Mouse (Mus musculus): ENCODE results near the gene Zfp629.
A peak's percentile ranks its signal among the peaks of the same experiment; 100 is the strongest.

Zfp629 gene

GRCm38 (mm10) chr7:127614091-127614490 lies 1.5 kb downstream of the Zfp629 start:
- peak; percentile 27 to 41 for DNase-seq

GRCm38 (mm10) chr7:127613501-127613900 lies 2.1 kb downstream of the Zfp629 start:
- peak; percentile 44 for DNase-seq

DNA sequence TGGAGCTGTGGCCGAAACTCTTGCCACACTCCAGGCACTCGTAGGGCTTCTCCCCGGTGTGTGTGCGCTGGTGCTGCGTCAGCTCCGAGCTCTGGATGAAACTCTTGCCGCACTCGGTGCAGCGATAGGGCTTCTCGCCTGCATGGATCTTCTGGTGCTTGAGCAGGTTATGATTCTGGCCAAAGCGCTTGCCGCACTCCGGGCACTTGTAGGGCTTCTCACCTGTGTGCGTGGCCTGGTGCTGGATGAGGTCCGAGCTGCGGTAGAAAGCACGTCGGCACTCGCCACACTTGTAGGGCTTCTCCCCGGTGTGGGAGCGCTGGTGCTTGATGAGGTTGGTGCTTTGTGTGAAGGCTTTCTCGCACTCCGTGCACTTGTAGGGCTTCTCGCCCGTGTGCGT lies 4.0 kb downstream of the Zfp629 start:
- no peak for DNase-seq

GRCm38 (mm10) chr7:127611011-127611410 lies 4.6 kb downstream of the Zfp629 start:
- DNase-seq: no peak

- DNase-seq: no peak
Measured at GRCm38 (mm10) chr7:127607150-127607549, 8.4 kb downstream of the Zfp629 start.

GRCm38 (mm10) chr7:127604256-127604655 lies 11.3 kb downstream of the Zfp629 start:
- no peak for DNase-seq

GRCm38 (mm10) chr7:127602903-127603302 lies 12.7 kb downstream of the Zfp629 start:
- no peak for DNase-seq

- DNase-seq: no peak
Measured at GRCm38 (mm10) chr7:127601735-127602134, 13.9 kb downstream of the Zfp629 start.

- no peak for DNase-seq
Measured at GRCm38 (mm10) chr7:127600612-127601011, 15.0 kb downstream of the Zfp629 start.

GRCm38 (mm10) chr7:127596747-127597146 lies 18.9 kb downstream of the Zfp629 start:
- no peak for DNase-seq

- no peak for DNase-seq
Measured at GRCm38 (mm10) chr7:127592575-127592974, 23.0 kb downstream of the Zfp629 start.

- no peak for DNase-seq
Measured at GRCm38 (mm10) chr7:127591108-127591507, 24.5 kb downstream of the Zfp629 start.

DNA sequence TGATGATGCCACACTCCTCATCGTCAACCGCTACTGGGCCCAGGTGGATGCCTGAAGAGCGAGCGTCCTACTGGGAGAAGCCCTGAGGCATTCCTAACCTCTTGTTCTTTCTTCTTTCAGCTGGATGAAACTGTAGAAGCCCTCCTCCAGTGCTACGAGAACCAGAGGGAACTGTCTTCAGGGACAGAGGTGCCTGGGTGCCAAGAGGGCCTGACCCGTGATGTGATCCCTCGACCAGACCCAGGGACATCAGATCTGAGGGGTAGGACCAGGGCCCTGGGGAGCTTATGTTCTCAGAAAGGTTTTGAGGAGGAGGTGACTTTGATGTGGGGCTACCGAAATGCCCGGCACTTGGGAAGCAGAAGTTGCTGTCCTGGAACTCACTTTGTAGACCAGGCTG lies 26.0 kb downstream of the Zfp629 start:
- DNase-seq: no peak

DNA sequence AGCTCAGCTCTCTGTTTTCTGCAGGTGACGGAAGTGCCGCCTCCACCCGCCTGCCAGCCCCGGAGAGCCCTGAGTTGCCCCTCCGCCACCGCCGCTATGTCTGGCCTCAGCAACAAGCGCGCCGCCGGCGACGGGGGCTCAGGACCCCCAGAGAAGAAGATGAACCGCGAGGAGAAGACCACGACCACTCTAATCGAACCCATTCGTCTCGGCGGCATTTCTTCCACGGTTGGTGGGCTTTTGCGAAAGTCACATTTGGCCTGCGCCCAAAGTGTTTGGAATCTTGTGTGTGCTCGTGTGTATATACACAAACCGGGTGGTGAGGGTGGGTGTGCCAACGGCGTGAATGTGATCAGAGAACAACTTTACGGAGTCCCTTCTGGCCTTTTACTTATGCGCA lies 26.7 kb downstream of the Zfp629 start:
- DNase-seq: no peak

DNA sequence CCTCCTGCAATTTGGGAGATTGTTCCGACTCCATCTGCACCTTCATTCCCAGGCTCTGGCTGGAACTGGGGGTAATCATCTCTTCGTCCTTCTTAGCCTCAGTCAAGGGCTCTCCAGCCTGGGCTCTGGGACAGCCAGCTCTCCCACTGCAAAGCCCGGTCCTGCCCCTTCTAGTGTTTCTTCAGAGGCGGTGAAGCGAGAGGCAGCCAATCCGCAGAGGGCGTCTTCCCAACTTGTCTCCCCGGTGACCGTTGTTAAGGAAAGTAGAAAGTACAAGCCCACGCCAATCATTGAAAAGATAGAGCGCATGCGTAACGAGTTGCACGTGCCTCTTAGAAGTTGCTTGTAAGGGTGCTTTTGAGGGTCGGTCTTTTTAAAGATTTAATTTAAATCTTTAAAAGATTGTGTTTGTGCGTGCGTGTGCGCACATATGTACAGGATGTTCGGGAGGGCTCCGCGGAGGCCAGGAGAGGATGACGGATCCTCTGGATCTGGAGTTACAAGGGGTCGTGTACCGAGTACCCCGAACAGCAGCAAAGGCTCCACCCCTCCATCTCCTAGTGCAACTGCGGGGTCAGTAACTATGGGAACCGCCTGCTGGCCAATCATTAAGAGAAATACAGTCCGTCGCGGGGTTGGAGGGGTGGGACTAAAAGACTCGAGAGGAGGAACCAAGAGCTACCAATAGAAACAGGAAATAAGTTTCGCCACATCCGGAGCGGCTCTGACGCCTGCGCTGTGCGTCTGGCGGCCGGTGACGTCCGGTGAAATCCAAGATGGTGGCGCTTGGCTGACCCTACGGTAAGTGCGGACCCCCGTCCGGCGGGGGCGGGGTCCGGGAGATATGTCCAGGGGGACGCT lies 27.4 kb downstream of the Zfp629 start, which contains the start of the genes Ccdc189 and Rnf40:
Gene Ccdc189 (minus strand): TSS at position 585 of the 861 bp plus-strand sequence.
Gene Rnf40 (plus strand): TSS at position 757 of the 861 bp plus-strand sequence.
- peak; percentile 95 to 99 for DNase-seq

DNA sequence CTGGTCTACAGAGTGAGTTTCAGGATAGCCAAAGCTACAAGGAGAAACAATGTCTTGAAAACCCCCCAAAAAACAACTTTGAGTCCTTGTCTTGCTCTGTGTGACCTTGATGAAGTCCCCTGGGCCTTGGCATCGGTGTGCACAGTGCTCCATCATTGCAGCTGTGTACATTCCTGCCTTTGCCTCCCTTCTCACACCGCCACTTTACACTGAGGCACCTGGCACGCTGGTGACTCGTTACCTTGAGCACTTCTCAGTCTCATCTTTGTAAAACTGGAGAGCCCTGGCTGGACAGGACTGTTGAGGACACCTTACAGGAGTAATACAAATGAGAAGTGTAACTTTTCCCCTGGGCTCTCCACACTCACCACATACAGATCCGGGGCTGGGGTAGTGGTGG lies 28.4 kb downstream of the Zfp629 start:
- DNase-seq: no peak

- no peak for DNase-seq
Measured at GRCm38 (mm10) chr7:127586149-127586548, 29.4 kb downstream of the Zfp629 start.

- DNase-seq: no peak
Measured at GRCm38 (mm10) chr7:127585031-127585430, 30.6 kb downstream of the Zfp629 start.

DNA sequence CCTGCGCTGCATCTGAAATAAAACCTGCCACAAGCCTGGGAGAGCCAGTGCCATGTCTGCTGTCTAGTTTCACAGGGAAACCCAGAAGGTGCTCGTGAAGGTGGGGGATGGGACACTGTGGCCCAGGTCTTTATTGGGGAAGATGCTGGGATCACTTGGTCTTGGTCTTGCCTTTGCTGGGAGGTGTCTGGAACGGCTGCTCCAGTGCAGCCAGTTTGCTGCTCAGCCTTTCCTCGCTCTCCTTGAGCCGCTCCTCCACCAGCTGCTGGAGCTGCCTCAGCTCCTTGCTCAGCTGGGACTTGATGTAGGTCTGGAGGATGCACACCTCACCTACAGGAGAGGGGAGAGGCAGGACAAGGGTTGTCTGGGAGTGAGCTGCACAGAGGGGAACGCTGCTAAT lies 32.3 kb downstream of the Zfp629 start:
- no peak for DNase-seq

GRCm38 (mm10) chr7:127574115-127574514 lies 41.5 kb downstream of the Zfp629 start:
- DNase-seq: no peak

GRCm38 (mm10) chr7:127573503-127574008 lies 42.0 kb downstream of the Zfp629 start:
- DNase-seq: peak in 1 of 2 experiments; percentile 22

GRCm38 (mm10) chr7:127572895-127573471 lies 42.6 kb downstream of the Zfp629 start, which contains the start of gene Phkg2:
TSS of gene Phkg2 (plus strand) at chr7:127573340.
- DNase-seq: peak; percentile 92 to 98

DNA sequence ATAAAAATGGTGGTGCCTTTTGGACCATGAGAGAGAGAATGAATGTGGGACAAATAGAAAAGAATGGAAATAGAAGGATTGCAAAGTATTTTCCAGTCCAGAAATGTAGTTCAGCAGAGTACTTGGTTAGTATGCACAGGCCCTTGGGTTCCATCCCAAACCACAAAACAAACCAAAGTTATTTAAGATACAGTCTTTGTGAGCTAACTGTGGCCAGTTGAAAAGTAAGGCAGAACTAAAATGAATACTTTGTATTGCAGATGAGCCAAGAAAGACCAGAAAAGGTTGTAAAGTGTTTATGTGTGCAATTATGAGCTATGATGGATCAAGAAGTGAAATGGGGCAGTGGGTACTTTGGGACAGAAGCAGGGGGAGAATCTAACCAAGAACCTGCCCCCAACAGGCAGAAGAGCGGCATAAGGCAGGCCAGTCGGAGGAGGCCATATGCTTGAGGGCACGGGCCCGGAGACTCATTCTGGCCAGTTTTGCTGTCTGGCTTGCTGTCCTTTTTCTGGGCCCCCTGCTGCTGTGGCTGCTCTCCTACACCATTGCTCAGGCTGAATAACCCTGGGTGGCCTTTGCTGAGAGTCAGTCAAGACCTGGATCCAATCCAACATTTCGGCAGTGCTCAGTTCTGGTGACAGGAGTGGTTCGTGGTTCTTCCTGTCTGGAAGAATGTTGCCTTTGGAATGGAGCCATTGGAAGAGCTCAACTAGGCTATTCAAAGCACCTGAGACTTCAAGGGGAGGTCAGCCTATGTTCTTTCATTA lies 51.0 kb downstream of the Zfp629 start:
- peak; percentile 49 to 70 for DNase-seq
